Mouse (Mus musculus): ENCODE measurements at regions not wholly inside any gene's neighbourhood (a gene's known extent, or its start where the extent isn't known, plus 50 kb on each side); places are given as distances from the start of the nearest gene placed in this dataset.

GRCm38 (mm10) chr1:181287166-181287565, 65.3 kb upstream of the Cnih3 start:
- Histone ChIP-seq H3K27ac (ENCODE audit: control insufficient read depth, low read depth, low read length) (no peak overlapping the region), H3K27me3 (ENCODE audit: control insufficient read depth in 1 of 2, insufficient read depth in 2 of 2, low read length in 2 of 2) (peaks cover 2 to 6% of the 10 kb centered on the region in 2 experiments), H3K79me2 (ENCODE audit: control insufficient read depth, insufficient read depth, low read length, poor library complexity) (no peaks in the 10 kb centered on the region), H3K4me1 (ENCODE audit: control insufficient read depth in 1 of 2, insufficient read depth in 2 of 2, low read length in 2 of 2) (no peaks in the 10 kb centered on the region), H3K36me3 (ENCODE audit: control insufficient read depth in 1 of 2, insufficient read depth in 2 of 2, low read length in 2 of 2) (no peaks in the 10 kb centered on the region), H3K9me3 (replicated peaks; ENCODE audit: insufficient read depth, low read length) (no peaks in the 10 kb centered on the region), H3K9ac (ENCODE audit: control insufficient read depth, low read depth, low read length, poor library complexity, severe bottlenecking) (no peak overlapping the region), H3K4me3 (ENCODE audit: control insufficient read depth in 1 of 2, insufficient read depth in 1 of 2, low read depth in 2 of 2, low read length in 2 of 2) (no peak overlapping the region)
- DNase-seq (ENCODE audit: low read depth, low spot score), result no peak
- TF ChIP-seq MXI1 (IDR thresholded peaks at IDR 0.05; ENCODE audit: low read depth, low read length) (no peak), KAT2A (conservative IDR thresholded peaks at IDR 0.05; ENCODE audit: low read depth, low read length) (no peak), MYC (IDR thresholded peaks at IDR 0.05; ENCODE audit: low read depth, low read length) (no peak), ELF1 (IDR thresholded peaks at IDR 0.05; ENCODE audit: low read depth, low read length) (no peak), USF1 (IDR thresholded peaks at IDR 0.05; ENCODE audit: low read depth, low read length) (no peak), POLR2AphosphoS5 (IDR thresholded peaks at IDR 0.05; ENCODE audit: borderline replicate concordance, low read depth, low read length) (no peak), EP300 (IDR thresholded peaks at IDR 0.05; ENCODE audit: low read depth in 1 of 2, low read length in 2 of 2) (no peak)

DNA sequence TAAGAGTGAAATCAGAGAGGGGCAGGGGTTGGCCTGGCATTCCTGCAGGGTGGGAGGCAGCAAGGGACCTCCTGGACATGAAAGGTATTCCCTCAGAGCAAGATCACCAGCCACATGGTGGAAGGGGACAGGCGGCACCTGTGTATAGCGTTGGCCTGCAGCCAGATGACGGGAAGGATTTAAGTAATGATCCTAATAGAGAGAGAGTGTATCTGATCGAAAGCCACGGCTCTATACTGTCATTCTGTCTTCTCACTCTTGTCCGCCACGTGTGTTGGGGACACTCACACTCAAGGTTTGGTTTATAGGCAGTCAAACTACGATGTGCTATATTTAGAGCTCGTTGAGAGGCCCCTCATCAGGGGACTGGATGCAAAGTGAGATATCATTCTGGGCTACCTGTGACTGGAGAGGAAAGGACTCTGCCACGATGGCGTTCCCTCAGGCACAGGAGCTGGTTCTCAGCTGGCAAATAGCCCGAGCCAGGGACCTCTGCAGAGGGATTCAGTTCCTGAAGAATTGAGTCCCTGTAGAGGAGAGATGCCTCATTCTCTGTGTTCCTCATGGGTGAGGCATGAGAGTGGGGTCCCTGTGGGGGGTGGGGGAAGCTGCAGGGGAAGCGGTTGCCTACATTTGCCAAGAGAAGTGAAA, 62.9 kb upstream of the Cnih3 start:
- no peak overlapping the region for H3K27ac ChIP-seq (ENCODE audit: control insufficient read depth, low read depth, low read length)
- H3K9ac ChIP-seq (ENCODE audit: control insufficient read depth, low read depth, low read length, poor library complexity, severe bottlenecking), result no peak overlapping the region
- no peaks in the 10 kb centered on the region for H3K9me3 ChIP-seq (replicated peaks; ENCODE audit: insufficient read depth, low read length)
- H3K4me3 ChIP-seq (ENCODE audit: control insufficient read depth in 1 of 2, insufficient read depth in 1 of 2, low read depth in 2 of 2, low read length in 2 of 2), result no peak overlapping the region
- TF ChIP-seq ELF1 (IDR thresholded peaks at IDR 0.05; ENCODE audit: low read depth, low read length) (no peak), EP300 (IDR thresholded peaks at IDR 0.05; ENCODE audit: low read depth in 1 of 2, low read length in 2 of 2) (no peak), TBP (IDR thresholded peaks at IDR 0.05; ENCODE audit: low read depth, low read length) (no peak), ZNF384 (IDR thresholded peaks at IDR 0.05; ENCODE audit: low read depth, low read length) (no peak), BHLHE40 (IDR thresholded peaks at IDR 0.05; ENCODE audit: borderline replicate concordance, low read depth, low read length) (no peak), USF1 (IDR thresholded peaks at IDR 0.05; ENCODE audit: low read depth, low read length) (no peak), ETS1 (IDR thresholded peaks at IDR 0.05; ENCODE audit: low read depth, low read length) (no peak), E2F4 (IDR thresholded peaks at IDR 0.05; ENCODE audit: borderline replicate concordance, low read depth, low read length) (no peak)
- no peaks in the 10 kb centered on the region for H3K36me3 ChIP-seq (ENCODE audit: control insufficient read depth in 1 of 2, insufficient read depth in 2 of 2, low read length in 2 of 2)
- no peaks in the 10 kb centered on the region for H3K79me2 ChIP-seq (ENCODE audit: control insufficient read depth, insufficient read depth, low read length, poor library complexity)
- H3K27me3 ChIP-seq (ENCODE audit: control insufficient read depth in 1 of 2, insufficient read depth in 2 of 2, low read length in 2 of 2), result peaks cover 2 to 7% of the 10 kb centered on the region in 2 experiments
- H3K4me1 ChIP-seq (ENCODE audit: control insufficient read depth in 1 of 2, insufficient read depth in 2 of 2, low read length in 2 of 2), result no peaks in the 10 kb centered on the region
- no peak for DNase-seq (ENCODE audit: low read depth, low spot score)

DNA sequence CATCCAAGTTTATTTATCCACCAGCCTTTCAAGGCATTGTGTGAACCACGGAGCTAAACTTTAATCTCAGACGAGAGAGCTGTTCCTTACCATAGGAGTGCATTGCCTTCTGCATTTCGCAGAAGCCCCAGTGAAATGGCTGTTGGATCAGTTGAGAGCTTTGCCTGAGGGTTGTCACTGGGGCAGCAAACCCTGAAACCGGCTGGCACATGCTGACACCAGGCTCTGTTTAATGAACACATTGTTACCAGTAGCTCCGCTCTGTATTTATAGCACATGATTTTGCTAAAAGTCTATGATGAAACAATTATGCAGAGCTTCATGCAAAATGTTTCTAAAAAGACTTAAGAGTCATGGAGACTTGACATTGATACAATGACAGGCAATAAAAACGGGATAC, 61.2 kb upstream of the Cnih3 start:
- H3K4me3 ChIP-seq (ENCODE audit: control insufficient read depth in 1 of 2, insufficient read depth in 1 of 2, low read depth in 2 of 2, low read length in 2 of 2), result no peak overlapping the region
- H3K36me3 ChIP-seq (ENCODE audit: control insufficient read depth in 1 of 2, insufficient read depth in 2 of 2, low read length in 2 of 2), result no peaks in the 10 kb centered on the region
- no peaks in the 10 kb centered on the region for H3K9me3 ChIP-seq (replicated peaks; ENCODE audit: insufficient read depth, low read length)
- H3K27ac ChIP-seq (ENCODE audit: control insufficient read depth, low read depth, low read length), result no peak overlapping the region
- no peaks in the 10 kb centered on the region for H3K79me2 ChIP-seq (ENCODE audit: control insufficient read depth, insufficient read depth, low read length, poor library complexity)
- TF ChIP-seq RCOR1 (IDR thresholded peaks at IDR 0.05; ENCODE audit: low read depth, low read length) (no peak), MEF2A (IDR thresholded peaks at IDR 0.05; ENCODE audit: extremely low read depth, insufficient replicate concordance, low read depth, low read length, poor library complexity, severe bottlenecking) (no peak), MAX (IDR thresholded peaks at IDR 0.05; ENCODE audit: low read length) (no peak), TCF12 (IDR thresholded peaks at IDR 0.05; ENCODE audit: low read depth, low read length) (no peak), EP300 (IDR thresholded peaks at IDR 0.05; ENCODE audit: low read depth in 1 of 2, low read length in 2 of 2) (no peak), POLR2A (IDR thresholded peaks at IDR 0.05; ENCODE audit: control insufficient read depth in 1 of 2, insufficient read depth in 1 of 2, low read depth in 1 of 2, low read length in 2 of 2, poor library complexity in 1 of 2) (no peak), MXI1 (IDR thresholded peaks at IDR 0.05; ENCODE audit: low read depth, low read length) (no peak), RAD21 (IDR thresholded peaks at IDR 0.05; ENCODE audit: low read depth, low read length) (no peak), MYB (IDR thresholded peaks at IDR 0.05; ENCODE audit: low read depth, low read length) (no peak), ZC3H11A (IDR thresholded peaks at IDR 0.05; ENCODE audit: low read depth, low read length) (no peak), TAL1 (IDR thresholded peaks at IDR 0.05; ENCODE audit: low read length) (no peak), NELFE (IDR thresholded peaks at IDR 0.05; ENCODE audit: low read depth, low read length) (no peak)
- H3K4me1 ChIP-seq (ENCODE audit: control insufficient read depth in 1 of 2, insufficient read depth in 2 of 2, low read length in 2 of 2), result no peaks in the 10 kb centered on the region
- no peak for DNase-seq (ENCODE audit: low read depth, low spot score)
- H3K9ac ChIP-seq (ENCODE audit: control insufficient read depth, low read depth, low read length, poor library complexity, severe bottlenecking), result no peak overlapping the region
- peaks cover 2 to 6% of the 10 kb centered on the region in 2 experiments; a peak in 3 of 4 replicates for H3K27me3 ChIP-seq (ENCODE audit: control insufficient read depth in 1 of 2, insufficient read depth in 2 of 2, low read length in 2 of 2)
